Mouse (Mus musculus) frontal cortex, postnatal 25 days (tissue): ENCODE data around the gene Pla2r1.

Source experiments
- DNase-seq, 2 experiments: peaks; one replicate each; pipeline ENCODE4 v3.0.0; 2022; ENCODE audit warnings: low spot score in 2 of 2

Gene Pla2r1

DNA sequence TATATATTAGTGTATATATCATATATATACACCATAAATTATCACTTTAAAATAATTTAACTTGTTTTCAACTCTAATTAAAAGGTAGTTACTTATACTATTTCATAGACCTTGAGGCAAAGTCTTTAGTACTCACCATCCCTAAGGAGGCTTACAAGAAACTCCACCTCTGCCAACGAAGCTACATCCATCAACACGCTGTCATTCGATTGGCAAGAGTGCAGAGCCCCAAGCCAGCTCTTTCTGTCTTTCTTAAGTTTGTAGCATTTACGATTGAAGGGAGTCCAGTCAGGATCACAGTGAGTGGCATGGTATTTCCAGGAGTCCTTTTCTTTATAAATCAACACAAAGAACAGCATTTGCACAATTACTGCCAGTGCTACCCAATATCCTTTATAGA is 49.1 kb downstream of the Pla2r1 start:
- no peak for DNase-seq

GRCm38 (mm10) chr2:60500583-60501116 is 52.5 kb downstream of the Pla2r1 start:
- no peak for DNase-seq

DNA sequence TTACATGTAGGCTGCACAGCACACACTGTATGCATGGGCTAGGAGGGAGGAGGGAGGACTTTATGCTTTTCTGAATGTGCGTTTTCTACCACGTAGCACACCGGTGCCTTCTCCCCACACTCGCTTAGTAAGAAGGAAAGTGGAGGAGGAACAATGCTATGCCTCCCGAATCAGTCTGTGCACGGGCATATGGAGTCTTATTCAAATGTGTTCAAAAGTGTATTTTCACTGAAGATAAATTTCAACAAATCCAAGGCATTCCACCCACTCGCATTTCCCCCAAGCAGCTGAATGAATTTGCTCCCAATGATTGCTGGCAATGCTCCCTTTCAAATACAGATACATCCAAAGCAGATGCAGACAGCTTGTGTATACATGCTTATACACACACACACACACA is 73.2 kb downstream of the Pla2r1 start:
- peak in 1 of 2 experiments; percentile 8 for DNase-seq

GRCm38 (mm10) chr2:60478778-60479177 is 74.3 kb downstream of the Pla2r1 start:
- DNase-seq = no peak

DNA sequence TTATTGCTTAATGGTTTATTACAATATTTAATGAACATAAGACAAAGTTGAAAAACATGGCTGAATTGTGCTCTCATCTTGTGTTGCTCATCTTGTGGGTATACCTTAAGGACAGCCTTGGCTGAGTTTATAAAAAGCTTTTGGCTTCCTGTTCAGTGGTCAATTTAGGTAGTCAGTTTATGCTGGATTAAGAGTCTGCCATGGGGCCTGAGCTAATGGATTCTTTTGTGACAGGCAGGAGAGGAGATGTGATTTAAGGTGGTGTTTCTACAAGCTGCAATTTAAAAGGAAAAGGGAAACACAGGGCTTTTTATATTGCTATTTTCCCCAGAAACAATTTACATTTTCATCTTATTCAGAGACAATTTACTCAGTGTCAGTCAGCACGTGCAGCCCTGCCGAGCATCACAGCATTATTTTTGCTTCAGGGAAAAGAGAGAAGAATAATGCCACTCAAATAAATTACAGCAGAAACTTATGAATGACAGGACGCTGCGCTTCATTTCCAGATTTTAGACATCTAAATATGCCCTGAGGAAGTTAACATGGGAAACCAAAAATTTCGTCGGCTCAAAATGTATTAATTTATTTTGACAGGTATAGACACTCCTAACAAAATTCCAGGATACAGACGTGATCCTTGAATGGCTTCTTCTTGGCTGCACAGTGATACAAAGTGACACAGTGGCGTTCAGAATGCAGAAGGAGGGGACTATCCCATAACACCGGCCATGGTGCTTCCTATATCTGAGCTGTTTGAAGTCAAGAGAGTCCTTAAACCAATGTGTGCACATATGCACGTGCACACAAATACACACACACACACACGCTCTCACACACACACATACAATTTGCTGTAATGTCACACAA is 84.0 kb downstream of the Pla2r1 start:
- DNase-seq = no peak

- no peak for DNase-seq
These were observed 100.7 kb downstream of the Pla2r1 start for GRCm38 (mm10) chr2:60452376-60452775.

- no peak for DNase-seq
These were observed 101.9 kb downstream of the Pla2r1 start for GRCm38 (mm10) chr2:60451119-60451773.

DNA sequence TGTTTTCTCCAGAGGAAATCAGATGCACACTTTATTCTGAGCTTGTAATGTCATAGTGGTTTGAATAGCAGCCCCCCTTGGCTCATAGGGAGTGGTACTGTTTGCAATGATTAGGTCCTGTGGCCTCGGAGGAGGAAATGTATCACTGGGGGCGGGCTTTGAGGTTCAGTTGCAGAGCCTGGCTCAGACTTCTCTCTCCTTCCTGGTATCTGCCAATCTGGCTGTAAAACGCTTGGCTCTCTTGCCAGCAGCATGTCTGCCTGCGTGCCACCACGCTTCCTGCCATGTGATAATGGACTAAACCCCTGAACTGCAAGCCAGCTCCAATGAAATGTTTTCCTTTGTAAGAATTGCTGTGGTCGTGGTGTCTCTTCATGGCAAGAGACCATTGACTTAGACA is 103.4 kb downstream of the Pla2r1 start:
- DNase-seq = no peak

DNA sequence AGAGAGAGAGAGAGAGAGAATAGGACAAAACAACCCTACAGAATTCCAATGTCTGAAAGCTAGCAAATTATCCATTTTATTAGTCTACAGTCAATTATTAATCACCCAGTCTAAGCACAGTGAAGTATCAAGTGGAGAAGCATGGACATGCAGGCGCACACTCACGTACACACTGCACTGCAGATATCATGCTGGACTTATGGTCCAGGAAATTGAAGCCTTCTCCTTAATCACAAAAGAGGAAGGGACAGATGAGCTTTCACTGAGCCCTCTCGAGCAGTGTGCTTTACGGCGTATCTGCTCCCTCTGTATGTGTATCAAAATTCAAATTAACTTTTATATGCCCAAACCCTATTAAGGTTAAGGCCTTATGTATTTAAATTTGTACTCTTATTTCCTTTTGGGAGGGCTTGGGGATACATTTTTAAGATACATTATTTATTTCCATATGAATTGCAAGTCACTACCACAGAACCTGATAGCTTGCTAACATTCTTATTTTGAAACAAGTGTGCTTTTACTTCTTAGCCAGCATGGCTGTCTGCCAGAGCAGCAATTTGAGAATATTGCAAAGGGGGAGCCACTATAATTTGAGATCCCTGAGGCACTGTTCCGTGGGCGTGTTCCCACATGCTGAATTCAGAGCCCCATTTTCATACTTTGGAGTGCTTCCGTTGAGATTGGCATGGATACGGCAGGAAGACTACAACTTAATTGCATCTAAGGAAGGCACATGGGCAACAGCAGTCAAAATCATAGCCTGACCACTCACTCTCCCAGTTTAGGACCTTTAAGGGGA is 108.2 kb downstream of the Pla2r1 start:
- peak; percentile 4 to 37 for DNase-seq

- no peak for DNase-seq
These were observed 109.8 kb downstream of the Pla2r1 start for GRCm38 (mm10) chr2:60443279-60443678.

DNA sequence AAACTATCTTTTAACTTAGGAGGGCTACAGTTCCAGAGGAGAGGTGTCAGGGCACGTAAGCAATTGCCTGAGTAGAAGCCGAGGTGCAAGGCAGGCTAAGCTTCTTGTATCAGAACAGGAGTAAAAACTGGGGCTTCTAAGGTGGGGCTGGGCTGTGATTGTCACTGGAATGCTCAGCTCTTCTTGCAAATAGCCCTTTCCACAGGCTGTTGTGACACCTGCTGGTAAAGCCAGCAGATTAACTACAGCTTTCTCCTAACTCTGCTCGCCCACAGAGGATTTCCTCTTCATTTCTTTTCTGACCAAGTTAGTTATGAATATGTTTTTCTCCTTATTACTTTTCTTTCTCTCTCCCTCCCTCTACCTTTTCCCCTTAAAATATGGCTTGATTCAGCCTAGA is 111.2 kb downstream of the Pla2r1 start:
- DNase-seq = no peak

GRCm38 (mm10) chr2:60436802-60437201 is 116.3 kb downstream of the Pla2r1 start:
- no peak for DNase-seq

- no peak for DNase-seq
These were observed 122.6 kb downstream of the Pla2r1 start for GRCm38 (mm10) chr2:60430315-60431021.

DNA sequence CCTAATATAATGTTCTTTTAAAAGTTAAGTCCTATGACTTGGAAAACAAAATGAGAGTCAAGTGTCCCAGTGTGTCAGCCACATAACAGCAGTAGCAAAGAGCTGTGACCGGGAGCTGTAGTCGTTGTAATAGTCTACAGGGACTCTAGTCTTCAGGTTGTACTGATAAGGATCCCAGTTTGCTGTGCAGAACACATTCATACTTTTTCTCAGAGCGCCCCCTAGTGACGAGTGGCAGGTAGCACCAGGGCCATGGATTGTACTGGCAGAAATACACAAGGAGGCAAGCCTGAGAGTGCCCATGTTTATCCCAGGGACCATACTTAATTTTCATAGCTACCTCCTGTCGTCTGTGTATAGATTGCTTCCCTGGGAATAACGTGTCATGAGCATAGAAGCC is 135.0 kb downstream of the Pla2r1 start:
- DNase-seq = peak; percentile 14 to 63

GRCm38 (mm10) chr2:60414334-60414733 is 138.8 kb downstream of the Pla2r1 start:
- no peak for DNase-seq

- DNase-seq = no peak
These were observed 140.0 kb downstream of the Pla2r1 start for GRCm38 (mm10) chr2:60413006-60413650.

DNA sequence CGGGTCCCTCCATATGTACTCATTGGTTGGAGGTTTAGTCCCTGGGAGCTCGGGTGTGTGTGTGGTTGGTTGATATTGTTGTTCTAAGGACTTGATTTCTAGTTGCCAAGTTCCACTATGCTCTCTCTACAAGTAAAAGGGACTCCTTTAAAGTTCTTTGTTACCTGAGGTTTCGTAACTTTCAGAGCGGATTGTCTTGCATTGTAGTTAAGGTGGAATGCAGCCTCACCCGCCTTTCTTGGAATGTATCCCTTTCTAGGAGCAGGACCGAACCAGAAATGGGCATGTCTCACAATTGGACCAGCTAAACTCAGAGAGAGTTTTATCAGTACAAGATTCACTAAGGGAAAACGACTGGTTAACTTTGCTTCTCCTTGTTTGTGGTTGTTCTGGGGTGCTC is 141.9 kb downstream of the Pla2r1 start:
- no peak for DNase-seq

DNA sequence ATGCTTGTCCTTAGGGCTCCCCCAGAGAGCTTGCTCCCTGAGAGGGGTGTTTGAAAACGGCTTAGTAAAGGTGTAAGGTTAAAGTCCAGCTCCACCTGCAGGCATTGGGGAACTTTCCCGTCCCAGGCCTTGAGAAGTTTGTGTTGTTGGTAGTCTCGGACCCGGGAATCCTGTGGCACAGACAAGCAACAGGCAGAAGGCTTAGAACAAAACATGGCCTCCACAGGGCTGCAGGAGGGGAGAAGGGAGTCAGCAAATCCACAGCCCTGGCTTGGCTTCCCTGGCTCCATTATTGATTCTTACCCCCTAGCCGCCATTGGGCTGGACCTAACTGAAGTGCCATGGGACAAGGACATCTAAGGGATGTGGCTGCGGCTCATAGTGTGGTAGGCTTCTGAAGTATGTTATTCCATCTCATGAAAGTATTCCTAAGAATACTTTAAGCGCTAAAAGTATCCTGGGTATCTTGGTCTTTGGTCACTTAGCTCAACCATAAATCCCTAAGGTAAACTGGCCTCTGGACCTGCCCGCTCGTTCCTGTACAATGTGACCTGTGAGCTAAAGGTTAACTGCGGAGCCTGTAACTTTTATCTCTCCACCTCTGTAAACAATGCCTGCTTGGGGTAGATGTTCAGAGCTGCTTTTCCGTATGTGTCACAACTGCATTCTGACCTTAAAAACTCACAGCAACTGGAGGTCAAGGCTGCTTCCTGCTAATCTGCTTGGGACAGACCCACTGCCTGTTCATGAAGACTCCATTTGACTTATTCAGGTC is 142.9 kb downstream of the Pla2r1 start:
- DNase-seq = no peak

GRCm38 (mm10) chr2:60409194-60409593 is 143.9 kb downstream of the Pla2r1 start:
- DNase-seq = no peak

- DNase-seq = no peak
These were observed 145.7 kb downstream of the Pla2r1 start for GRCm38 (mm10) chr2:60407387-60407786.
